Mouse (Mus musculus) ES-E14 (cell line): ENCODE data around the gene Scaf8. TPM values are rescaled to one million over a fixed set of nuclear protein-coding genes. Genes with fewer than 3 reads are reported as not detected.
A peak's percentile ranks its signal among the peaks of the same experiment; 100 is the strongest.
"Not testable (repeated sequence)": the region's sequence is repeated elsewhere in the genome, so short reads cannot be mapped to it uniquely, and the experiment has no call there.

Source experiments
- DNase-seq: peaks from one replicate; pipeline ENCODE4 v3.0.0-alpha.2; 2013; ENCODE audit warnings: low read depth, low spot score
- H3K27ac ChIP-seq: 2 replicates; pipeline ENCODE4 v1.5.1; 2012; ENCODE audit warnings: low read depth, mild to moderate bottlenecking, low read length, moderate library complexity, mixed read lengths; ENCODE audit not compliant: poor library complexity, insufficient read depth, severe bottlenecking
- H3K36me3 ChIP-seq: 2 replicates; pipeline ENCODE4 v1.6.1; 2012; ENCODE audit warnings: mild to moderate bottlenecking, low read length, moderate library complexity, mixed read lengths; ENCODE audit not compliant: control insufficient read depth, poor library complexity, insufficient read depth, severe bottlenecking
- H3K4me1 ChIP-seq, 2 experiments: fragments of 150-350 bp in 1 of 2; sonication (generic) in 1 of 2; 2 replicates each; pipeline ENCODE4 v1.6.1; 2012; ENCODE audit warnings: low read length in 2 of 2, mild to moderate bottlenecking in 1 of 2, mixed read lengths in 1 of 2; ENCODE audit not compliant: control insufficient read depth in 2 of 2, insufficient read depth in 2 of 2, poor library complexity in 1 of 2
- H3K4me3 ChIP-seq, 2 experiments: fragments of 150-350 bp in 1 of 2; sonication (generic) in 1 of 2; 2 replicates each; pipeline ENCODE4 v1.5.1; 2012; ENCODE audit warnings: low read length in 2 of 2, low read depth in 1 of 2, mild to moderate bottlenecking in 1 of 2, mixed read lengths in 1 of 2; ENCODE audit not compliant: insufficient read depth in 1 of 2, poor library complexity in 1 of 2, severe bottlenecking in 1 of 2
- H3K9ac ChIP-seq: 2 replicates; pipeline ENCODE4 v1.6.1; 2012; ENCODE audit warnings: low read depth, mild to moderate bottlenecking, low read length, mixed read lengths; ENCODE audit not compliant: poor library complexity, insufficient read depth, severe bottlenecking
- H3K9me3 ChIP-seq: fragments of 150-350 bp; sonication (generic); 2 replicates; pipeline ENCODE4 v1.6.1; 2012; ENCODE audit warnings: low read depth, mild to moderate bottlenecking, low read length; ENCODE audit not compliant: control insufficient read depth, insufficient read depth
- CHD2 ChIP-seq: IDR thresholded peaks from 2 replicates; pipeline ENCODE4 v1.6.1; 2014; ENCODE audit warnings: mild to moderate bottlenecking, low read depth, low read length, inconsistent platforms
- HCFC1 ChIP-seq: IDR thresholded peaks from 2 replicates; pipeline ENCODE4 v1.6.1; 2012; ENCODE audit warnings: low read length, inconsistent platforms, borderline replicate concordance; ENCODE audit not compliant: insufficient read depth
- MAFK ChIP-seq: IDR thresholded peaks from 2 replicates; pipeline ENCODE4 v1.6.1; 2014; ENCODE audit warnings: mild to moderate bottlenecking, low read depth, low read length, inconsistent platforms; ENCODE audit not compliant: insufficient read depth
- ZC3H11A ChIP-seq: IDR thresholded peaks from 2 replicates; pipeline ENCODE4 v1.6.1; 2012; ENCODE audit warnings: low read depth, mild to moderate bottlenecking, inconsistent platforms, low read length, borderline replicate concordance
- ZNF384 ChIP-seq: IDR thresholded peaks from 2 replicates; pipeline ENCODE4 v1.6.1; 2012; ENCODE audit warnings: low read depth, low read length, inconsistent platforms
- in situ Hi-C, 2 experiments: fragments of 600-800 bp; cut with MboI; formaldehyde crosslinking; loops; one replicate each; pipeline ENCODE4 v1.15.1; 2025; ENCODE audit warnings: low sequenced_read_pairs in 2 of 2, inconsistent platforms in 1 of 2; ENCODE audit not compliant: unreplicated experiment in 2 of 2
- total RNA-seq: library from RNA; depleted of rRNA; stranded (reverse); fragments of 300-350 nt; gene quantifications from 2 replicates; pipeline ENCODE4 v1.2.3, GENCODE M21; 2012; rRNA removed

The Scaf8 gene
- total RNA-seq = 51.3 and 57.1 TPM in 2 replicates

DNA sequence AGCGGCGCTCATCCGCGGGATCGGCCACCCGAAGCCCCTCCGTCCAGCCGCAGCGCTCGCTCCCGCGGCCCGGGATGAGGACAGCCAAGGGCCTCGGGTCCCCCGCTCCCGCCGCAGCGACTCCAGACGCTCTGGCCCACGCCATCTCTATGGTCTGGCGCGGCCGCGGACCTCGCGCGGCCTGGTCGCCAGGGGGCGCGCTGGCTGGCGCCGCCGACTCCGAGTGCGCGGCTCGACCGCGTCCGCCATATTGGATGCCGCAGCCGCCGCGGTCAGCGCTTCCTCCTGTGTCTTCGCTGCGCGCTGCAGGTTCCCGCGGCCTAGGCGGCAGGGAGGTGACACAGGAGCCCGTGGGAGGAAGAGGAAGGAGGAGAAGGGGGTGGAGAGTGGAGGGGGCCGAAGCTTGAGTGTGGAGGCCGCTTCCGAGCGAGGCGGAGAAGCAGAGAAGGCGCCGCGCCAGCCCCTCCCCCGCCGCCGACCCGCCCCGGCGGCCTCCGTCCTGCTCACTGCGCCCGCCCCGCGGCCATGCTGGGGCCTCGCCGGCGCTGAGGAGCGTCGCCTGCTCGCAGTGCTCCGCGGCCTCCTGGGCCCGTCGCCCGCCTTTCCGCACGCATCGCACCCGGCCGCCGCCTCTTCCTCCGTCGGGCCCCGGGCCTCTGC is at the start of gene Scaf8:
TSS of gene Scaf8 (plus strand) at position 253 of the 660 bp plus-strand sequence.
- Histone ChIP-seq H3K9ac (peak within 1 kb of the TSS; percentile 99), H3K27ac (peak within 1 kb of the TSS; percentile 95), H3K4me1 (peaks cover 0 to 8% of the 10 kb centered on the region in 2 experiments; a peak in 1 of 4 replicates), H3K9me3 (no peaks in the 10 kb centered on the region), H3K36me3 (no peaks in the 10 kb centered on the region), H3K4me3 (peak within 1 kb of the TSS; percentile 94)
- in situ Hi-C loops = no loop called here
- TF ChIP-seq ZC3H11A = no peak
- no peak for TF ChIP-seq CHD2
- no peak for TF ChIP-seq MAFK
- TF ChIP-seq ZNF384 = no peak
- TF ChIP-seq HCFC1 = peak; percentile 35; the same call in 1 of the 2 replicates
- peak; percentile 67 for DNase-seq

DNA sequence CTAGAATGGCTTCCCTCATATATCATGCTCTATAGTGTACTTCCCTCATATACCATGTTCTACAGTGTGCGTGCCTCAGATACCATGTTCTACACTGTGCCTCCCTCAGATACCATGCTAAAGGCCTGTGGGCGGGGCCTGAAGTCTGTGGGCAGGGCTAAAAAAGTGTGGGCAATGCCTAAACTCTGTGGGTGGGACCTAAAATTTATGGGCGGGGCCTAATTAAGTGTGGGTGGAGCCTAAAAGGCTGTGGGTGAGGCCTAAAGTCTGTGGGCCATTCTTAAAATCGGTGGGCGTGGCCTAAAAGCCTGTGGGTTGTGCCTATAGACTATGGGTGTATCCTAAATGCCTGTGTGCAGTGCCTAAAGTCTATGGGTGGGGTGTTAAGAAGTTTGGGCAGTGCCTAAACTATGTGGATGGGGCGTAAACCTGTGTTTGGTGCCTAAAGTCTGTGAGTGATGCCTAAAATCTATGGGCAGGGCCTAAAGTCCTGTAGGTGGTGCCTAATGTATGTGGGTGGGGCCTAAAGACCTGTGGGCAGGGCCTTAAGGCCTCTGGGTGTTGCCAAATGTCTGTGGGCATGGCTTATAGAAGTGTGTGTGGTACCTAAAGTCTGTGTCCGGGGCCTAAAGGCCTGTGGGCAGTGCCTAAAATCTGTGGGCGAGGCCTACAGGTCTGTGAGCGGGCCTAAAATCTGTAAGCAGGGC is 39.5 kb upstream of the Scaf8 start:
- no peaks in the 10 kb centered on the region for H3K9me3 ChIP-seq
- no peaks in the 10 kb centered on the region; the same call in 1 of the 2 replicates for H3K36me3 ChIP-seq
- peaks cover 0 to 2% of the 10 kb centered on the region in 2 experiments; a peak in 1 of 4 replicates for H3K4me1 ChIP-seq
- no peak for DNase-seq
- in situ Hi-C loops = no loop called here
- no peak overlapping the region for H3K9ac ChIP-seq
- H3K27ac ChIP-seq = no peak overlapping the region
- TF ChIP-seq MAFK = no peak
- TF ChIP-seq ZC3H11A = no peak
- TF ChIP-seq HCFC1 = no peak
- no peak for TF ChIP-seq ZNF384
- TF ChIP-seq CHD2 = no peak
- H3K4me3 ChIP-seq = no peak overlapping the region

DNA sequence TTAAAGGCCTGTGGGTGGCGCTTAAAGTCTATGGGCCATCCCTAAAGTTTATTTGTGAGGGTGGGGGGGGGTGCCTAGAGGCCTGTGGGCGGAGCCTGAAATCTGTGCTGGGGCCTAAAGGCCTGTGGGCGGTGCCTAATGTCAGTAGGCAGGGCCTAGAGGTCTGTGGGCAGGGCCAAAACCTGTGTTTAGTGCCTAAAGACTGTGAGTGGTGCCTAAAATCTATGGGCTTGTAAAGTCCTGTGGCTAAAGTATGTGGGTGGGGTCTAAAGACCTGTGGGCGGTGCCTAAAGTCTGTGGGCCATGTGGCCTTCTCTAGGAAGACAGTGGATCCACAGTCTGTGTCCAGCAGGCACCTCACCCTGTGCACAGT is 38.9 kb upstream of the Scaf8 start:
- DNase-seq = no peak
- no peak overlapping the region for H3K9ac ChIP-seq
- no peaks in the 10 kb centered on the region; the same call in 1 of the 2 replicates for H3K36me3 ChIP-seq
- in situ Hi-C loops = no loop called here
- H3K27ac ChIP-seq = no peak overlapping the region
- H3K9me3 ChIP-seq = no peaks in the 10 kb centered on the region
- no peak for TF ChIP-seq ZC3H11A
- TF ChIP-seq MAFK = no peak
- TF ChIP-seq HCFC1 = no peak
- no peak for TF ChIP-seq CHD2
- no peak for TF ChIP-seq ZNF384
- no peak overlapping the region for H3K4me3 ChIP-seq
- H3K4me1 ChIP-seq = peaks cover 0 to 2% of the 10 kb centered on the region in 2 experiments; a peak in 1 of 4 replicates

DNA sequence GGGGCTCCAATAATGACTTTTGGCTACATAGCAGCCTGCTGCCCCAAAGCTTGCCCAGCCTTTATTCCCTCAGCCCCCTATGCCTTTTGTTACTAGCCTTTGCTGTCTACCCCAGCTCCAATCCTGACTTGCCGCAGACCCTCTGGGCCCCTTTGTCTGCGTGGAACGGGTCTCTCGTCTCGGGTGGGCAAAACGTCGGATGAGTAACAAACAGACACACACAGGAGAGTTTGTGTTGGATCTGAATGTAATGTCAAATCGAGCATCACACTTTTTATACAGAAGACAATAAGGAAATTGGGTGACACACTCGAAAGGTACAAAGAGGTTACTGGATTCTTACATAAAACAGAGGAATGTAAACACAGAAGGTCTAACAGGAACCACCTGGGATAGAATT is 36.8 kb upstream of the Scaf8 start:
- H3K9me3 ChIP-seq, in situ Hi-C loops, H3K9ac ChIP-seq, H3K36me3 ChIP-seq, H3K4me1 ChIP-seq, DNase-seq, H3K4me3 ChIP-seq: not testable (repeated sequence)
- H3K27ac ChIP-seq = peak overlapping the region; percentile 51; the same call in 1 of the 2 replicates

DNA sequence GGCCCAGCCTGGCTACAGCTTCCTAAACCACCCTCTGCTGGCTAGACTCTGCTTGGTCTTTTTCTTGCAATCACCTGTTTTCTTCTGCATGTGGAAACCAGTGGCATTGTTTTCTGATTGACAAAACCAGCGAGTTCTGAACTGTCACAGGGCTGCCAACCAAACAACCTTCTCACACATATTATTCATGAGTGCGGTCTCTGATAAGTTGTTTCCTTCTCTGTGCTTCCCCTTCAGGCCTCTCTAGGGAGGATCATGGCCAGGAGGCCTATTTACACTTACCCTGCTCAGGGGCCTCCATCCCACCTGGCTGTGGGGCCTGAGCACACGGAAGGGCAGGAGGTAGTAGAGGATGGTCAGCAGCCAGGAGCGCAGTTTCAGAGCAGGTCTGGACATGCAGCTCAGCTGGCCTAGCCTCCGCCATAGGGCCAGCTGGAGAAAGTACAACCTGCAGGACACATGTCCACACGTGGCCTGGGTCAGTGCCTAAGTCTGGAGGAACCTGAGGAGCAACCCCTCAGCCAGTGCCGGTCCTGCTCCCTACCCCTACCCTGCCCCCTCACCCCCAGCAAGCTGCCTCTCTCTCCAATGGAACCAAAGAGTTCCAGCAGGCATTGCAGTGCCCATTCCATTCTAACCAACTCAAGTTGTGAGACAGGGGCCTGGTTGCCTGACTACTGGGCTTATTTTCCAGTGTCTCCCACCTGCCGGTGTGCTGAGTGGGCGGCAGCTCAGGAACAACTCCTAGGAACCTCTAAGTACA is 34.0 kb upstream of the Scaf8 start:
- H3K36me3 ChIP-seq, H3K4me3 ChIP-seq, H3K9ac ChIP-seq, DNase-seq, H3K27ac ChIP-seq, in situ Hi-C loops, H3K4me1 ChIP-seq, H3K9me3 ChIP-seq: not testable (repeated sequence)

DNA sequence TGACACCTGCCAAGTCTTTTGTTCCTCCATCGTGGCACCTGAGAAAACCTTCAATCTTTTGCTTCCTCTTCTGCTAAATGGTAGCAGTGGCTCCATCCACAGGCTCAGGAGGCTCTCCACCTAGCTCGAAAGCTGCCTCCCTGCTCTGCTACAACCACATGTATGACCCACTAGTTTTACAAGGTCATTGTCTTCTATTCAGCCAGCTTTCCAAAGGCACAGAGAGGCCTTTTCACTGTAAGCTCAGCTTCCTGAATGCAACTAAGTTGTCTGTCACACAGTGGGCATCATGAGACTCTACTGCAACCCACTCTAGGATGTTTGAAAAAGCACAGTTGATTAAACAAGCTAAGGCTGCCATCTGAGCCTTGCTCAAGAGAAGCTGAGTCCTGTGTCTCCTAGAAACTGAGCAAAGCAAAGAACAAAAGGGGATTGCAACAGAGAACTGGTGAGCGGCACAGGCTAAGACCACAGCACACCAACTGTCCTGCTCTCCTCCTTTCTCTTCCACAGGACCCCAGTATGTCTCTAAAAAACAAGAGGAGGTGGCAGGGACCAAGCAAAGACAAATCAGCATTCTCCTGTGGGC is 33.2 kb upstream of the Scaf8 start:
- in situ Hi-C loops, H3K27ac ChIP-seq, H3K4me3 ChIP-seq, H3K36me3 ChIP-seq, H3K9ac ChIP-seq, DNase-seq, H3K9me3 ChIP-seq, H3K4me1 ChIP-seq: not testable (repeated sequence)
